Mouse (Mus musculus): ENCODE measurements around the gene Gm17651. TPM values are rescaled to one million over a fixed set of nuclear protein-coding genes. Genes with fewer than 3 reads are reported as not detected.

Gene Gm17651
- not detected for total RNA-seq (2021)
- long read RNA-seq, experiment 1: 0 reads
- long read RNA-seq, experiment 2: 0 reads

DNA sequence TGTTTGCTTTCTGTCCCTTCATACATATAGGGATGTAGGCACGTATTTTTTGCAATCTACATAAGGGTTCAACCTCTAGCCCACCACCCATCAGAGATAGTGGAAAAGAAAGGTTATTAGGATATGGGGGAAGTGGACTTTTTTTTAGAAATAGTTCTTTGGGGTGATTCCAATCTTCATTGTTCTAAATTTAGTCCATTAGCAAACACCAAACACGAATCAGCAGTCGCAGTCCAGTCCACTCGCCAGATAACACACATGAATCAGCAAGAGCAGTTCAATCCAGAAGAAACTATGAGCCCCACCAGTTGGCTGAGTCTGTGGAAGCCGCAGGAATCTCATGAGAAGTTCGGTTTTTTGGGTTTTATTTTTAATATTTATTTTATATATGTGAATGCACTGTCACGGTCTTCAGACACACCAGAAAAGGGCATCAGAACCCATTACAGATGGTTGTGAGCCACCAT is at the start of gene Gm17651:
Gene Gm17651, minus strand, starts transcription at position 51 of the 467 bp plus-strand sequence.
- DNase-seq: no peak
- intact Hi-C loops (cut with DNase I): no loop called here

GRCm38 (mm10) chr3:97719116-97719515 is 44.6 kb upstream of the Gm17651 start:
- intact Hi-C loops (cut with DNase I): no loop called here
- no peak for DNase-seq

GRCm38 (mm10) chr3:97715922-97716321 is 41.4 kb upstream of the Gm17651 start:
- intact Hi-C loops (cut with DNase I): no loop called here
- no peak for DNase-seq

- intact Hi-C loops (cut with DNase I): no loop called here
These were observed 36.4 kb upstream of the Gm17651 start for GRCm38 (mm10) chr3:97710881-97711280.

DNA sequence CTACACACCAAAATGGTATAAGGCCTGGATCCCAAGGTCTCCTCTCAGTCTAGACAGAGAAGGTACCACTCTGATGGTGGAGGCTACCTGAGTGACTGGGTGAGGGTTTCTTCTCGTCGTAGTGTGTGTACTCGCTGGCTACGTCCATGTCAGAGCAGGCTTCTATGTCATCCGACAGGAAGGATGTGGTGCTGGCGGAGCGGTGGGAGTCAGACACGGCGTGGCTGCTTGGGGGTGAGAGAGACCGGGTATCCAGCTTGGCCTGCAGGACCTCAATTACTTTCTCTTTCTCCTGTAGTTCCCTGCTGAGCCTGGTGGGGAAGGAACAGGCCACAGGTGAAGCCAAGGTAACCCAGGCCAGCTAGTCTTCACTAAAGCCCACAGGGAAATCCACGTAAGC is 35.6 kb upstream of the Gm17651 start:
- intact Hi-C loops (cut with DNase I): no loop called here
- DNase-seq: no peak

More at GRCm38 (mm10) chr3:97710881-97711280, 36.4 kb upstream of the Gm17651 start:
- no peak for DNase-seq

GRCm38 (mm10) chr3:97706561-97706960 is 32.1 kb upstream of the Gm17651 start:
- DNase-seq: no peak
- intact Hi-C loops (cut with DNase I): no loop called here

DNA sequence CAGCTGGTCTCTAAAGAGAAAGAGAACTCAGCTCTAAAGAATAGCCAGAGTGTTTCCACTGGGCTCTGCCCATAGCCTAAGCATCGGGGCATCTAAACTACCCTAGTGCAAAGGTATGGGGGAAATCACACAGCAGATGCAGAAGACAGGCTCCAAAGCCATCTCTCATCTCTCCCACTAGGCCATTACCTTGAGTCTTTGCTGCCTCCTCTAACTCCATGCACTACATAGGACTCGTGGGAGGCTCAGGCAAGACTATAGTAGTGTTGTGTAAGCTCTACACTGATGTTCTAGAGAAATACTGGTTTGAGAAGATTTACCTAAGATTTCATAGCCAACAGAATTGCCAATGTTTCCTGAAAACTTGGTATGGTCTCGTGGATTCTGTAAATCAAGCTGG is 31.0 kb upstream of the Gm17651 start:
- intact Hi-C loops (cut with DNase I): no loop called here
- DNase-seq: no peak

GRCm38 (mm10) chr3:97702448-97703080 is 28.1 kb upstream of the Gm17651 start:
- DNase-seq: no peak
- intact Hi-C loops (cut with DNase I): no loop called here

DNA sequence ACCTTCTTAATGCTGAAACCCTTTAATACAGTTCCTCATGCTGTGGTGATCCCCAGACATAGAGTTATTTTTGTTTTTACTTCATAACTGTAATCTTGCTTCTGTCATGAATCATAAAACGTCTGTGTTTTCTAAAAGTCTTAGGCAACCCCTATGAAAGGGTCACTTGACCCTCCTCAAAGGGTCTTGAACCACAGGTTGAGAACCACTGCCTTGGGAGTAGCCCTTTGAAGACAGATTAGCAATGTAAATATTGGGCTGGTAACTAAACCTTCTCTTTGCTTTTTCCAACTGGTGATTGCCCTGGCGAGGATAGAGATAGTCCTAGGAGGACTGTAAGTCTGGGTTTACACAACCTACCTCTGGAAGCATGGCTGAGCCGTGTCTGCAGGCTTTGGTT is 26.7 kb upstream of the Gm17651 start:
- intact Hi-C loops (cut with DNase I): no loop called here

GRCm38 (mm10) chr3:97699061-97699460 is 24.6 kb upstream of the Gm17651 start:
- intact Hi-C loops (cut with DNase I): no loop called here
- no peak for DNase-seq

More for the DNA sequence above, 26.7 kb upstream of the Gm17651 start:
- no peak for DNase-seq

DNA sequence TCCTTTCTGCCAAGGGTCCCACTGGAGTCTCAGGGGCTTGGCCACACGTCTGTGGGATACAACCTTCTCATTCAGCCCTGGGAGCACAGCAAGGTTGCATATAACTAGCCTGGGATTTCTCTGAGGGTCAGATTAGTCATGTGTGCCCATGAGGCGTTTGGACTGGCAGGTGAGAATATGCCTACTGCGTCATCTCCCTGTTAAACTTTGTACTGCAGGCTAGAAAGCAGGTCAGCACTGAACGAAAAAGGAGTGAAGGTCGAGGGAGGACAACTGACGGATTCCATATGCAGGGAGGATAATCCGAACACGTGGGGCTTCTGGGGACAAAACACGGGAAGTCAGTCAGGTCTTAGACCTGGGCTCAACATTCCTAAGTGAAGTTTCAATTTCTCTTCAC is 22.8 kb upstream of the Gm17651 start:
- intact Hi-C loops (cut with DNase I): no loop called here
- DNase-seq: no peak

DNA sequence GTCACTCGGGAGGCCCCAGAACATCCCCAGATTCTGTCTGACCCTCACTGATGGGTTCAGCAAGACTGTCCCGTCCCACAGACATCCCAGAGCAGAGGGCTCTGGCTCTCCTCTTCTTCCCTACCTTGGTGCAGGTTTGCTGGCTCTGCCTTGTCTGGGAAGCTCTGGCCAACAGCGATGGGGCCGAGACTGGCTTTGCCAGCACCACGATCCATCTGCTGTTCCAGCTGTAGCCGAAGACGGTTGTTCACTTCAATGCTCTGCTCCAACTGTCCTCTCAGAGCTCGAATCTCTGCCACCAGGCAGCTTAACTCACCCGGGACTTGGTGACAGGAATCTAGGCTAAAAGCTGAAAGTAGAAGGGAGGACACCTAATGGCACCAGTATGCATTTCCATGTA is 22.4 kb upstream of the Gm17651 start:
- intact Hi-C loops (cut with DNase I): no loop called here
- no peak for DNase-seq

DNA sequence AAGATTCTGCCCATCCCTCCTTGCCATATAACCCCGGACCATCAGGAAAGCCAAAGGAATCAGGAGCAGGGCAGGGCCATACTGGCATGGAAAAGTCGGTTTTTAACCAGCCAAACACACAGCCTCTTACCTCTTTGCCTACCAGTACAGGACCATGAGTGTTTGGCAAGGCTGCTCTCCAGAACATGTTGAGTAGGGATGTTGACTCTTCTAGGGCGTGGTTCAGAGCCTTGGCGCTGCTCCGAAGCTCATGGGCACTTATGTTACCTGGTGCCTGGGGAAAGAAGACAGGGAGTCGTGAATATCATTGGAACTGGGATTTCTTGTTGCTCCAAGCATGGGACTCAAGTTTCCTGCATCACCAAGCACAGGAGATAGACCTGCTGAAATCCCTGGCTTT is 19.3 kb upstream of the Gm17651 start:
- DNase-seq: no peak
- intact Hi-C loops (cut with DNase I): no loop called here

- no peak for DNase-seq
- intact Hi-C loops (cut with DNase I): no loop called here
These were observed 17.0 kb upstream of the Gm17651 start for GRCm38 (mm10) chr3:97691443-97692017.

DNA sequence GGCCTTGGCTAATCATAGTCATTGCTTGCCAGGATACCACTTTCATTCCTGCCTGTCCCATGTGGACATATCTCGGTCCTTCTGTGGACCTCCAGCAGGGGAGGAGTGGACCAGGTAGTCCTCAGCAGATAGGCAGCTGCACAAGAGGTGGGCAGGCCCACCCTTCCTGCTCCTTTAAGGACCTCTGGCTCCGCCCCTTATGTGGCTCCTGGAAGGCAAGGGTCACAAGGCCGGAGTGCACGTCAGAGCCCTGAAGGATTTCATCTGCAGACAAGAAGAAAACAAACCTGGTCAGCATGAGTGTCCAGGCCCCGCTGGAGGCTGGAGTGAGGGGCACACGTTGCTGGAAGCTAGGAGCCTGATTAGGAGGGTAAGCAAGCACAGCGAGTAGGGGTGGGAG is 16.1 kb upstream of the Gm17651 start:
- intact Hi-C loops (cut with DNase I): no loop called here
- no peak for DNase-seq

GRCm38 (mm10) chr3:97689289-97689688 is 14.8 kb upstream of the Gm17651 start:
- intact Hi-C loops (cut with DNase I): no loop called here
- DNase-seq: no peak

- no peak for DNase-seq
- intact Hi-C loops (cut with DNase I): no loop called here
These were observed 12.1 kb upstream of the Gm17651 start for GRCm38 (mm10) chr3:97686372-97687117.

DNA sequence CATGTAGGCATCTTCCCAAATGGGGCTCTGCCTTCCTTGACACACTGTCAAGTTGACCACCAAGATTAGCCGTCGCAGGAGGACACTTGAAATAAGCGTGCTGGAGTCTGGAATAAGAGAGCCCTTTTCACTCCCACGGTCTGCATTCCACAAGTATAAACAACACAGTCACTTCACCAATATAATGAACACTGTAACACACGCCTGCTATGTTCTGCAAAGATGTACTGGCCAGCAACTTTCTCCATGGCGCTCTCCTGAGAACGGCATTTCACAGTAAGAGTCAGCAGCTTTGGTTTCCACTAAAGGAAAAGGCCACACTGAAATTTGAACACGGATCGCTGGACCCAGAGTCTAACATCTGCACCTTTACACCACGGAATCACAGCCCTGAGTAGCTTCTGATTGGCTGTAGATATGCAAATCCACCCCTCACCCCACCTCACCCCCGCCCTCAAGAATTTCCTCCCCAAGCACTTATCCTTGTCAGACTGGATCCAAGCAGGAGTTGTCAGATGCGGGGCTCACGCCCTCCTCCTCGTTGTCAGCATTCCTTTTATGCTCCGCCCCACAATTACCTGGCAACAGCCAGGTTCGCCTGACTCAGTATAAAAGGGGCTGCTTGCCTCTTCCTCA is 9.2 kb upstream of the Gm17651 start:
- intact Hi-C loops (cut with DNase I): loop anchor here (5.0 kb wide), 1 partner anchor 194 kb away; no protein-coding TSS in a partner anchor
- DNase-seq: no peak

- no peak for DNase-seq
- intact Hi-C loops (cut with DNase I): loop anchor here (5.0 kb wide), 1 partner anchor 195 kb away; no protein-coding TSS in a partner anchor
These were observed 8.1 kb upstream of the Gm17651 start for GRCm38 (mm10) chr3:97682576-97682975.

- intact Hi-C loops (cut with DNase I): loop anchor here (5.0 kb wide), 1 partner anchor 195 kb away; no protein-coding TSS in a partner anchor
- DNase-seq: no peak
These were observed 7.6 kb upstream of the Gm17651 start for GRCm38 (mm10) chr3:97682159-97682502.

Data from gastrocnemius, postnatal 36 days (tissue).